Mouse (Mus musculus): Measurements from ENCODE around the gene Mpc1. TPM values are rescaled to one million over a fixed set of nuclear protein-coding genes. Genes with fewer than 3 reads are reported as not detected.
"Not testable (repeated sequence)": the region's sequence is repeated elsewhere in the genome, so short reads cannot be mapped to it uniquely, and the experiment has no call there.

Gene Mpc1
- total RNA-seq, 2 experiments from 2014 or later = 134 to 141 TPM

DNA sequence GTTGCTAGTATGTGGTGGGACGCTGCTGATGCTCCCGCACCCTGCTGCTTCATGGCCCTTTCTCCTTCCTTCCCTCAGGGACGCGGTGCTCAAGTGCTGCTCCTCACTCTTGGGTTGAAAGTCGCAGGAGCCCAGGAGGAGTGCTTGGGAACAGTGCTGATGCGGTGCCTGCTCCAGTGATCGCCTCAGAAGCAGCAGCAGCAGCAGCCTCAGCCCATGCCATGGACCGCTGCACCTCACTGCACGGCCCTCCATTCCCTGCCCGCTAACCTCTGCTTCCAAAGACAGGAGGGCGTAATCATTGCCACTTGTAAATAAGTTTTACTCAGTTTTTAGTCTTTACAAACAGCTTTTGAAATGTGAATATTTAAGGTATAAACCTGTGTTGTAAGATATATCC is 44.2 kb downstream of the Mpc1 start:
- not testable (repeated sequence) for DNase-seq (ENCODE audit: low spot score in 2 of 2)

GRCm38 (mm10) chr17:8328511-8329174 is 45.9 kb downstream of the Mpc1 start:
- DNase-seq (ENCODE audit: low spot score in 2 of 2) = no peak

DNA sequence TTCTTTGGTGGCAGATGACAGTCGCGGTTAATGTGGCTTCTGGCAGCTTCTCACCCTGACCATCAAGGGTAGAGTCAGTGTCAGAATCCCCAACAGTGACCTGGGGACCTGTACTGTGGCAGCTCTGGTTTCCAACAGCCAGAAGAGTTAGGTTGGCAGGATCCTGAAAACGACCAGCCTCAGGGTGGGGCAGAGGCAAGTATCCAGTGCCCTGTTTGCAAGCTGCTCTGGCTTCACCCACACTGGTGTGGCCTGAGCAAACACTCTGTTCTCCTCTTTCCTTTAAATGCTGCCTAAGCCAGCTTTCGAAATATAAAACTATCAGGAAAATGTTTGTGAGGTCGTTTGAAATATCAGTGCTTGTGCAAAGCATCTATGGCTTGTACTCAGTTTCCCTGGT is 47.9 kb downstream of the Mpc1 start:
- no peak for DNase-seq (ENCODE audit: low spot score in 2 of 2)

GRCm38 (mm10) chr17:8337159-8337558 is 54.5 kb downstream of the Mpc1 start, which contains the start of gene Prr18:
Gene Prr18 (plus strand): TSS chr17:8337459.
- DNase-seq (ENCODE audit: low spot score in 2 of 2) = not testable (repeated sequence)

DNA sequence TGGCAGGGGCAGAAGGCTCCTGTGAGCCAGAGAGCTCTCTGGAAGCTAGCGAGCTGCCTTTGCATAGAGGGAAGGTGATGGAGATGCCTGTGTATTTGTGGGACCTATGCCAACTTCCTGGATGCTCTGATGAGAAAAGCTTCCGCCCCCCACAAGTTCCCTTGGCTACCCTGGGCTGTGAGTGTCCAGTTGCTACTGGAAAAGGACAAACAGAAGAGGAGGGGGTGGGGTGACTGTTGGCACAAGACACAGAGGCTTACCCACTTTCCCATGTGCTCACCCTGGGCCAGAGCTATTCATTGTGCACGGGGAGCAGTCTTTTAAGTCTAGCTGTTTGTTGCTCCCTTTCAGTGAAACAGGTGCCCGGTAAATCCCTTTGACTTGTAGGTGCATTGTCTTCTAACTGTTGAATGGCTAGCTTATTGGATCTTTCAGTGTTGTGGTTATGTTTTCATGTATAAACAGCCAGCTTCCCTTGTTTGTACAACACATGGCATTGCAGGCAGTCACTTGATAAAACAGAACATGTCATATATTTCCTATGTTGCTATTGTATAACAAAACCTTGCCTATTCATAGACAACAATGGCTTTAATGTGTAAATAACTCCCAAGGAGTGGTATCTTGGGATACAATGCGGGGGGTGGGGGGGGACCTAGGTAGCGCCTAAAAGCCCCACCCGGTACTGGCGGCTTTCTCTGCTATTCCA is 57.1 kb downstream of the Mpc1 start:
- no peak for DNase-seq (ENCODE audit: low spot score in 2 of 2)

DNA sequence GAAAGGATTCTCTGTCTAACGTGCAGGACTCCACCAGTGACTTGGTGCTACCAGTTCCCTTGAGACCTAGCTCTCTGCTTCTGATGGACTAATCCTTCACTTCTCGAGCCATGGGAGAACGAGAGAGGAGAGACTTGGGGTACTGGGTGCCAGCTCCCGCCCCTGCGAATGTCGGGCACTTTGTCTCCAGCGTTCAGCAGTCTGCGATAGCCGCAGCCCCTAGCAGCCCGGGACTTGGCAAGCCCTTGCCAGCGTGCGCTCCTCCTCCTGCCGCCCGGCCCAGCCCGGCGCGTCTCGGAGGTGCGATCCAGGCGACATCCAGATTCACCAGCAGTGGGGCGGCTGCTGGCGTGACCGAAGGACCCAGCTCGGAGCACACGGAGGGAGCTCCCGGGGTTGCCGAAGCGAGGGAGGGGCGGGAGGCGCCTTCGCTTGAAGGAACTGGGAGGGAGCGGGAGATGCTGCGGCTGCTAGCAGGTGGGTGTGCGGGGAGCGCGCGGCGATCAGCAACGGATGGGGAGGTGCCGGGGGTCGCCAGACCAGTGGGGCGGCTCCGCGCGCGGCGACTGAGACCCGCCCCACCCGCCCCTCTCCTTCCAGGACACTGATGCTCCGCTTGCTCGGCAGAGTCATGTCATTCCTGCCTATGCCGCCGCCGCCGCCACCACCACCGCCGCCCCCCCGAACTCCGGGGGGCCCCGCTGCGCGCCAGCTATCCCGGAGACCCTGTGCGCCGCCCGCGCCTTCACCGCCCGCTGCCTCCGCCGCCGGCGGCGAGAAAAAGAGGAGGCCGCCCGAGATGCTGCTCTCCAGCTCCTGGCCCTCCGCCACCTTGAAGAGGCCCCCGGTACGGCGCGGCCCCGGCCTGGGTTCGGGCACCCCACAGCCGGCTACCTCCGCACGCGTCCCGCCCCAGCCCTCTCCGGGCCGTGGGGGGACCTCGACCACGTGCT is 58.0 kb downstream of the Mpc1 start:
- peak; percentile 34 to 53 for DNase-seq (ENCODE audit: low spot score in 2 of 2)

DNA sequence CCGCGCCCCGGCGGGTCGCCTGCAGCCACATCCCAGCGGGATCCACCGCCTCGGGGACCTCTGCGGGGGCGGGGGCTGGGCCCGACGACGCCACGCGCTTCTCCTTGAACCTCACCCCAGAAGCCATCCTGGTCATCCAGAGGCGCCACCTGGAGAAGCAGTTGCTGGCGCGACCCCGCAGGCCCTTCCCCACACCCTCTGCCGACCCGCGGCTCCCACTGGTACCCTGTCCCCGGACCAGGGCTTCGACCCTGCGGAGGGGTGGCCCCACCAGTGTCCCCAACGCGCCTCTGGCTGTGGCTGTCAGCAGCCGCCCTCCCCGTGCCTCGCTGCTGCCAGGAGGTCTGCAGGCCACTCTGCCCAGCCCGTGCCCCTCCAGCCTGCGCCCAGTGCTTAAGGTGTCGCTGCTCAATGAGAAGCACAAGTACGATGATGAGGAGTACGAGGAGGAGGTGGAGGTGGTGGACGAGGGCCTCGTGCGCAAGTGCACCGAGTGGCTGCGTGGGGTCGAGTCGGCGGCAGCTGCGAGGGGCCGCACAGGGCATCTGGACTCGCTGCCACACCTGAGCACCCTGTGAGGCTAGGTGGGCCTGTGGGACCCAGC is 58.8 kb downstream of the Mpc1 start:
- no peak for DNase-seq (ENCODE audit: low spot score in 2 of 2)

DNA sequence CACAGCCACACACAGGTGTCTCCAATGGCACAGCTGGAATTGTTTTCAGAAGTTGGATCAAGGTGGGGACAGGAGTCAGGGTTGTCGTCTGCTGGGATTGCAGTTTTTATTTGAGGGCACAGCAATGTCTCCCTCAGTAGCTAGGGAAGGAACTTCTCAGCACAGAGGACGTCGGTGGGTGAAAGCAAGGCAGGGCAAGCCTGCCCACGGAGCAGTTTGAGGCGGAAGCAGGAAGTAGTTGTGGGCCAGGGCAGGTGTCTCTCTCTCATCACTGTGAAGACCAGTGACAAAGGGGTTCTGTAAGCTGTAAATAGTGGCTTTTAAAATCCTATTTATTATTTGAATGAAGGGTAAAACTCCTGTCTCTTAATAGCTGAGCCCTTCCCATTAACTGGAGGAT is 60.0 kb downstream of the Mpc1 start:
- DNase-seq (ENCODE audit: low spot score in 2 of 2) = no peak

GRCm38 (mm10) chr17:8343416-8343815 is 60.7 kb downstream of the Mpc1 start:
- DNase-seq (ENCODE audit: low spot score in 2 of 2) = peak in 1 of 2 experiments; percentile 28

Other genes starting within 250 kb of the Mpc1 start
- under 1 TPM; 0.13 to 0.22 TPM for gene Gm49673, start 135.1 kb upstream of the Mpc1 start, total RNA-seq (2021)
- 1 to 10 TPM; 7.8 to 7.9 TPM for gene Rnaset2a, start 134.8 kb upstream of the Mpc1 start, total RNA-seq (2021)
- gene Fgfr1op, start 117.4 kb upstream of the Mpc1 start, total RNA-seq (2021) = 10 to 100 TPM; 12.7 to 13.0 TPM
- gene Ccr6, start 46.9 kb upstream of the Mpc1 start, total RNA-seq (2021) = under 1 TPM in 1 of 2 experiments, not detected in 1; 0.47 TPM
- gene Sft2d1, start 28.2 kb downstream of the Mpc1 start, total RNA-seq (2021) = 10 to 100 TPM; 52.1 to 53.9 TPM
- 10 to 100 TPM; 23.0 to 26.6 TPM for gene Prr18, start 54.6 kb downstream of the Mpc1 start, total RNA-seq (2021)
- 1 to 10 TPM in 1 of 2 experiments, under 1 TPM in 1; 0.38 to 1.8 TPM for gene T2, start 73.1 kb downstream of the Mpc1 start, total RNA-seq (2021)
- not detected for gene T, start 151.5 kb downstream of the Mpc1 start, total RNA-seq (2021)
- gene Pde10a, start 242.5 kb downstream of the Mpc1 start, total RNA-seq (2021) = 10 to 100 TPM; 59.8 to 61.8 TPM

Measured in layer of hippocampus, adult 18-20 months (tissue).